Mouse (Mus musculus): ENCODE results near the gene Cdc5l. TPM values are rescaled to one million over a fixed set of nuclear protein-coding genes. Genes with fewer than 3 reads are reported as not detected.

The Cdc5l gene
- polyA plus RNA-seq, 1 experiment, result not detected

DNA sequence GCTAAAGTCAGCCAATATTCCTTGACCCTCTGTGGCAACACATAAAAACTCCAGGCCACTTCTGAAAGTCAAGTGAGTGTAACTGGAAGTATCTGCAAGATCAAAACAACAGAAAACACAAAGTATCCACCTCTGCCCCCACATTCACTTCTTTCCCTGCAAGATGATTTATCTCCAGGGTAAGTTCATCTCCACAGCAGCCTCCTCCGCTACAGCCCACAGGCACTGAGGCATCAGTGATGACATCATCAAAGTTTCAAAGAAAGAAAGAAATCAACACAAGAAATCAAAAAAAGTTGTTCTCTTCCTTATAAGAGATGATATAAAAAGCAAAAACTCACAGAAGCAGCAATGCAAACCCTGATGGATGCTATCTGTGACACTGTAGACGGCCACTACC, 24.8 kb downstream of the Cdc5l start:
- Histone ChIP-seq H3K27ac (ENCODE audit: insufficient read depth, low read depth, low read length) (no peak overlapping the region), H3K4me1 (ENCODE audit: control insufficient read depth, insufficient read depth, low read length) (no peaks in the 10 kb centered on the region), H3K4me3 (ENCODE audit: insufficient read depth, low read depth, low read length) (no peak overlapping the region)
- no peak for TF ChIP-seq CTCF (IDR thresholded peaks at IDR 0.05; ENCODE audit: insufficient read depth, low read depth, low read length)
- TF ChIP-seq POLR2A (IDR thresholded peaks at IDR 0.05; ENCODE audit: insufficient read depth, low read depth, low read length), result no peak
- WGBS, result 60% methylated on average over 2 of the region's 2 CpGs

DNA sequence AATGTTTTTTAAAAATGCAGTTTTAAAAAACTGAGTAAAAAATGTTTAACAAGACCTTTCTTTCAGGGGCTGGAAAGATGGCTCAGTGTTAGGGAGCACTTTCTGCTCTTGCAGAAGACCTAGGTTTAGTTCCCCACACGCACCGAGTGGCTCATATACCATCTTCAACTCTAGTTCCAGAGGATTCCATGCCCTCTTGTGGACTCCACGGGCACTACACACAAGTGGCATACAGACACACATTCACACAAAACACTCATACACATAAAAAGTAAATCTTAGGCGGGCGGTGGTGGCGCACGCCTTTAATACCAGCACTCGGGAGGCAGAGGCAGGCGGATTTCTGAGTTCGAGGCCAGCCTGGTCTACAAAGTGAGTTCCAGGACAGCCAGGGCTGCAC, 27.3 kb downstream of the Cdc5l start:
- no peaks in the 10 kb centered on the region for H3K4me1 ChIP-seq (ENCODE audit: control insufficient read depth, insufficient read depth, low read length)
- no peak overlapping the region for H3K27ac ChIP-seq (ENCODE audit: insufficient read depth, low read depth, low read length)
- H3K4me3 ChIP-seq (ENCODE audit: insufficient read depth, low read depth, low read length), result no peak overlapping the region
- 93% methylated on average over 10 of the region's 10 CpGs for WGBS
- no peak for TF ChIP-seq POLR2A (IDR thresholded peaks at IDR 0.05; ENCODE audit: insufficient read depth, low read depth, low read length)
- TF ChIP-seq CTCF (IDR thresholded peaks at IDR 0.05; ENCODE audit: insufficient read depth, low read depth, low read length), result no peak

DNA sequence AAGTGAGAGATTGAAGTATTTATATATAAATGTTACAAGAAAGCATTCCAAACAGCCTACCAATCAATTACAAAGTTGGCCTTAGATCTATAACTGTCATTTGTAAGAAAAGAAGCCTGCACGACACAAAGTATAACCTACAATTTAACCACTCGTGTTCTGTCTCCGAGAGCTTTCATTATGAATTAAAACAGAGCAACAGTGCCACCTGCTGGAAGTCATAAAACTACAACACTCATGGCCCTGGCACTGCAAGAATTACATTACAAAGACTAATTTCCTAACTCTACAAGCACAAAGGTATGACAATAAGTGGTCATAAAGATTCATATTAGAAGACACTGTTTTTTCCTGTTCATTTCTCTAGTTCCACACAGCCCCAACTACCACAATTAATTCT, 30.3 kb downstream of the Cdc5l start:
- no peak overlapping the region for H3K27ac ChIP-seq (ENCODE audit: insufficient read depth, low read depth, low read length)
- TF ChIP-seq CTCF (IDR thresholded peaks at IDR 0.05; ENCODE audit: insufficient read depth, low read depth, low read length) (no peak), POLR2A (IDR thresholded peaks at IDR 0.05; ENCODE audit: insufficient read depth, low read depth, low read length) (no peak)
- WGBS, result under 1% methylated on average over 3 of the region's 3 CpGs
- peaks cover 7% of the 10 kb centered on the region for H3K4me1 ChIP-seq (ENCODE audit: control insufficient read depth, insufficient read depth, low read length)
- H3K4me3 ChIP-seq (ENCODE audit: insufficient read depth, low read depth, low read length), result no peak overlapping the region

DNA sequence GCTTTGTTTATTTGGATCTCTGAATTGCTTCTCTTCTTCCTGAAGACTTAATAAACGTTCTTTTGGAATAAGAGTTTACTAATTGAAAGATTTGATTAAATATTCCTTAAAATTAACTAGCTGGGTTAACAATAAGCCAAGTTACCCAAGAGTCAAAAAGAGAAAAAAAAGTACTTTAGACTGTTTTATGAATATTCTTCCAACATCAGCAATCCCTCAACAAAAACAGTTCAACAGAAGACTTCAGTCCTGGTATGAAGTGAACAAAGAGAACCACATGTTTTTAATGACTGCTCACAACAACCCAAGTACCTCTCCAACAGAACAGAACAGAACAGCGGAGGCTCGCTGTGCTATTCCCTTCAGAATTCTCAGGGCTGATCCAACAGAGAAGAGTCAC, 30.9 kb downstream of the Cdc5l start:
- WGBS, result 46% methylated on average over 3 of the region's 3 CpGs
- peaks cover 7% of the 10 kb centered on the region for H3K4me1 ChIP-seq (ENCODE audit: control insufficient read depth, insufficient read depth, low read length)
- TF ChIP-seq POLR2A (IDR thresholded peaks at IDR 0.05; ENCODE audit: insufficient read depth, low read depth, low read length) (no peak), CTCF (IDR thresholded peaks at IDR 0.05; ENCODE audit: insufficient read depth, low read depth, low read length) (no peak)

DNA sequence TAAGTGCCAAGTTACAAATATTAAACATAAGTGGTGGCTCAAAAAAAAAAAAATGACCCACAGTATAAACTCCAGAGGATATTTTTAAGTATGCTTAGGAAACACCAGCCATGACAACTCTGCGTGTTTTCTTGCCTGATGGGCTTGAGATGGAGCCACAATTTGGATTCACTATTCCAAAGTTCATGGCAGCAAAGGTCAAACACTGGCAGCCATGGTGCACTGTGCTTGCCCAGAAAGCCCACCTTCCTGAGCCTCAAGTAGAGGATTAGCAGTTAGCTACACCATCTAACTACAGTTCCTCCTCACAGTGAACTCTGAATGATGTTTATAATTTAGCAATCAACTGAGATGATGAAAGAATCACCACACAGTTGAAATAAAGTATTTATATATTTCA, 31.4 kb downstream of the Cdc5l start:
- no peak overlapping the region for H3K27ac ChIP-seq (ENCODE audit: insufficient read depth, low read depth, low read length)
- 89% methylated on average over 1 of the region's 1 CpGs for WGBS

More for the DNA sequence above, 30.9 kb downstream of the Cdc5l start:
- Histone ChIP-seq H3K4me3 (ENCODE audit: insufficient read depth, low read depth, low read length) (no peak overlapping the region), H3K27ac (ENCODE audit: insufficient read depth, low read depth, low read length) (no peak overlapping the region)

DNA sequence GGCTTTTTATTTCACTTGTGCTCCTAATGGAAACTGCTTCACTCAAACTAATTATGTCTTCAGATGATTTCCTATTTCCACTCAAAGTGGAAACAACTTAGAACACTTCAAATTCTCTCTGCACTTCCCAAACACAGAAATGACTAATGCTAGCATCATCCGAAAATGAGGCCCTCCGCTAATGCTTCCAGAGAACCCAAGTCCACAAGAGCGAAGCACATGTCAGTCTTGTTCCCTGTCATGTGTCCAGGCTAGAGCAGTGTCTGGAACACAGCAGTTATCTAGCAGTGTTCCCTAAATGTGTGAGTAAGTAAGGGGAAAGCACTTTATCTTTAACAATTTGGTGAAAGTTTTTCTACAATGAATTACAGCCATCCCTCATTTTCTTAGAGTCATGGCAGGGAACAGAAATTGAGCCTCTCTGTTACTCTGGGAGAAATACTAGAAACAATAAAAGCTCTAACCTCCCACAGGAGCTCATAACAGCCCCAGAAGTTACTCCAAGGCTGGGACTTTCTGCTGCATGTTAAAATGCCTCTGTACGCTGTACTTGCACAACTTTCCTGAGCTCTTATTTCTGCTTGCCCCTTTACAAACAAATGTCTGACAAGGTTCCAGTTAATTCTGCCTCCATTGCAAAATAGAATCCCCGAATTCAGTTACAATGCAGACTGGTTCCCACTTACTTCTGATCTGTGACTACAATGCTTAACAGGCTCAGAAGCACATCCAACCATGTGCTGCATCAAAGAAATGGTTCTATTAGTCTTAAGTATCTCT, 32.2 kb downstream of the Cdc5l start:
- no peak overlapping the region for H3K27ac ChIP-seq (ENCODE audit: insufficient read depth, low read depth, low read length)
- H3K4me1 ChIP-seq (ENCODE audit: control insufficient read depth, insufficient read depth, low read length), result peaks cover 7% of the 10 kb centered on the region
- WGBS, result 64% methylated on average over 5 of the region's 5 CpGs
- no peak overlapping the region for H3K4me3 ChIP-seq (ENCODE audit: insufficient read depth, low read depth, low read length)
- TF ChIP-seq POLR2A (IDR thresholded peaks at IDR 0.05; ENCODE audit: insufficient read depth, low read depth, low read length) (no peak), CTCF (IDR thresholded peaks at IDR 0.05; ENCODE audit: insufficient read depth, low read depth, low read length) (no peak)

More for the DNA sequence above, 31.4 kb downstream of the Cdc5l start:
- Histone ChIP-seq H3K4me1 (ENCODE audit: control insufficient read depth, insufficient read depth, low read length) (peaks cover 7% of the 10 kb centered on the region), H3K4me3 (ENCODE audit: insufficient read depth, low read depth, low read length) (no peak overlapping the region)
- TF ChIP-seq POLR2A (IDR thresholded peaks at IDR 0.05; ENCODE audit: insufficient read depth, low read depth, low read length), result no peak
- TF ChIP-seq CTCF (IDR thresholded peaks at IDR 0.05; ENCODE audit: insufficient read depth, low read depth, low read length), result no peak

DNA sequence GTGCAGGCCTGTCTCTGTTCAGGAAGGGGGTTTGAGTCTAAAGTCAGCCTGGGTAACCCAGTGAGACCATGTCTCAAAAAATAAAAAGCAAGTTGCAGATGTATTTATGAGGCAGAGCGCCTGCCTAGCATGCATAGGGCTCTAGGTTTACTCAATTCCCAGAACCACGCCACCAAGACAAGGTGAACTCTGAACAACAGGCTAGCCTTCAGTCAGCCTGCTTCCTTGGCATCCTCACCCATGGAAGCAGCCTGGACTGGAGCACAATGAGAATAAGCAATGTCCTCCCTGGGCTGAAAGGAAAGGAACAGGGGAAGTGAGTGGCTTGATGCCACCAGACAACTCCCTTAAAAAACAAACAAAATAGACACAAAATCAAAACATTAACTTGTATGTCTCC, 35.5 kb downstream of the Cdc5l start:
- H3K4me3 ChIP-seq (ENCODE audit: insufficient read depth, low read depth, low read length), result no peak overlapping the region
- H3K4me1 ChIP-seq (ENCODE audit: control insufficient read depth, insufficient read depth, low read length), result peaks cover 11% of the 10 kb centered on the region
- whole genome bisulfite sequencing, result 93% methylated on average over 2 of the region's 2 CpGs
- no peak overlapping the region for H3K27ac ChIP-seq (ENCODE audit: insufficient read depth, low read depth, low read length)
- no peak for TF ChIP-seq CTCF (IDR thresholded peaks at IDR 0.05; ENCODE audit: insufficient read depth, low read depth, low read length)
- no peak for TF ChIP-seq POLR2A (IDR thresholded peaks at IDR 0.05; ENCODE audit: insufficient read depth, low read depth, low read length)

DNA sequence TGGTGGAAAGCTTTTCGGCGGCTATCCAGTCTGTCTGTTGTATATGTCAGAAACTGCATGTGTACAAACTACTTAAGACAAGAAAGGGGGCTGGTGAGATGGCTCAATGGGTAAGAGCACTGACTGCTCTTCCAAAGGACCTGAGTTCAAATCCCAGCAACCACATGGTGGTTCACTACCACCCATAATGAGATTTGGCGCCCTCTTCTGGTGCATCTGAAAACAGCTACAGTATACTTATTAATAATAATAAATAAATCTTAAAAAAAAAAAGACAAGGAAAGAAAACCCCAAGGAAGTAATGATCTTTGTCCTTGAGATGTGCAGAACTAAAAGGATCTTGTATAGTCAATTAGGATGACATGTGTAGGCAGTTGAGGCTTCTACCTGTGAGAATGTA, 36.0 kb downstream of the Cdc5l start:
- Histone ChIP-seq H3K27ac (ENCODE audit: insufficient read depth, low read depth, low read length) (no peak overlapping the region), H3K4me1 (ENCODE audit: control insufficient read depth, insufficient read depth, low read length) (peaks cover 11% of the 10 kb centered on the region), H3K4me3 (ENCODE audit: insufficient read depth, low read depth, low read length) (no peak overlapping the region)
- TF ChIP-seq CTCF (IDR thresholded peaks at IDR 0.05; ENCODE audit: insufficient read depth, low read depth, low read length), result no peak
- no peak for TF ChIP-seq POLR2A (IDR thresholded peaks at IDR 0.05; ENCODE audit: insufficient read depth, low read depth, low read length)
- 82% methylated on average over 3 of the region's 3 CpGs for WGBS

DNA sequence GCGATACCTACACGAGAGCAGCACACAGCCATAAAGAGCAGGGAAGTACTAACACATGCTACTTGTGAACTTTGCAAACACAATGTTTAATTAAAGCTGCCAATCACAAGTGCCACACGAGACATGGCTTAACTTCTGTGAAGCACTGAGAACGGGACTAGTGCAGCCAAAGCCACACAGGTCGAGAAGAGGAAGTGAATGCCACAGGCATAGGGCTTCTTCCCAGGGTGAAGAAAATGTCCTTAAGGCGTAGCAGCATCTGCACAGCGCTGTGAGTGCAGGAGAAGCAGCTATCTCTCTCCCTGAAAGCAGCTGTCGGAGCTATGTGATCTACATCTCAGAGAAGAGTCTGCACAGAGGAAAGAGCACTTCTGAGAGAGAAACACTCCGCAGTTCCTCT, 38.9 kb downstream of the Cdc5l start:
- 68% methylated on average over 9 of the region's 9 CpGs for WGBS
- TF ChIP-seq CTCF (IDR thresholded peaks at IDR 0.05; ENCODE audit: insufficient read depth, low read depth, low read length) (no peak), POLR2A (IDR thresholded peaks at IDR 0.05; ENCODE audit: insufficient read depth, low read depth, low read length) (no peak)
- Histone ChIP-seq H3K27ac (ENCODE audit: insufficient read depth, low read depth, low read length) (no peak overlapping the region), H3K4me3 (ENCODE audit: insufficient read depth, low read depth, low read length) (no peak overlapping the region), H3K4me1 (ENCODE audit: control insufficient read depth, insufficient read depth, low read length) (peaks cover 14% of the 10 kb centered on the region)

Data from olfactory bulb, adult 2 months (tissue).